ENCODE assay signal across 15 mouse cellular contexts in the genomic region with DNA sequence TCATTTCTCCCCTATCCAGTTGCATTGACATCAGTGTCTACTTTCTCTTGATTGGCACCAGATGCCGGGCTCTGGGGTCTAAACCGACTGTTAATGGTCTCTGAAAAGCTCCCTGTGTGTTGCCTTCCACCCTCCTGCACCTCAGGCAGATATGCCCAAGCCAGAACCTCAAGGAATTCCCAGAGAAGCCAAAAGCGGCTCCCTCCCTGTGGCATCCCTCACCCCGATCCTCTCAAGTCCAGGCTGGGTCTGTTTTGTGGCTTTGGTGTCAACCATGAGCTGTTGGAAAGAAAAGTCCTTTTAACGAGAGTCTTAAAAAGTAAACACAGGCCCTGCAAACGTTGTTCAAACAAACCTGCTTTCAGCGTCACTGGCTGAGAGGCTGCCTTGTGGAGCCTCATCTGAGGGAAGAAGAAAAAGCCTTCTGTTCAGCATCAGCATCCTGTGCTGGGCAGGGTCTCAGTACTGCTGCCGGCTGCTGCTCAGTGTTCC. TPM values are rescaled to one million over a fixed set of nuclear protein-coding genes. Genes with fewer than 3 reads are reported as not detected.
DNase-seq lines count a peak whose midpoint lies in the region; ATAC-seq lines count a peak whose summit lies in the region.
"Had no signal": no experiment of that assay in that cellular context is flagged by ENCODE, and none has a peak within 500 bp of the region (broad histone marks: within the 10 kb centered on the region; RNA-seq: fewer than 3 reads in every experiment).

No protein-coding gene starts in this region.

- H3K4me2 ChIP-seq in heart, embryonic 11.5 days, result no peak overlapping the region
- H3K4me2 ChIP-seq in neural tube, embryonic 13.5 days, result no peak overlapping the region
- peak overlapping the region; percentile 13; the same call in 1 of the 2 replicates for H3K4me2 ChIP-seq in limb, embryonic 12.5 days
- H3K4me2 ChIP-seq in forebrain, embryonic 11.5 days (ENCODE audit: low read depth, low read length, severe bottlenecking), result no peak overlapping the region
- H3K4me2 ChIP-seq: hindbrain, embryonic 15.5 days had no signal

- 0 out of 2 replicates have a peak, but pooled peaks cover 6% of the 10 kb centered on the region for H3K4me1 ChIP-seq in heart, embryonic 11.5 days (ENCODE audit: control insufficient read depth, insufficient read depth, low read length)
- H3K4me1 ChIP-seq in neural tube, embryonic 13.5 days (replicated peaks), result peaks cover 23% of the 10 kb centered on the region
- H3K4me1 ChIP-seq in limb, embryonic 12.5 days (replicated peaks), result peaks cover 67% of the 10 kb centered on the region
- H3K4me1 ChIP-seq in forebrain, embryonic 11.5 days (replicated peaks; ENCODE audit: control insufficient read depth, insufficient read depth, low read length), result no peaks in the 10 kb centered on the region
- H3K4me1 ChIP-seq: hindbrain, embryonic 15.5 days had no signal

- ATAC-seq in heart, embryonic 11.5 days (replicated peaks; ENCODE audit: insufficient number of reproducible peaks, low FRiP score, low TSS enrichment), result no peak
- no peak for ATAC-seq in neural tube, embryonic 13.5 days (ENCODE audit: low read depth)
- ATAC-seq in limb, embryonic 12.5 days (ENCODE audit: insufficient number of reproducible peaks, insufficient read depth, low FRiP score, low TSS enrichment, low read depth), result peak; percentile 65
- no peak for ATAC-seq in forebrain, embryonic 11.5 days (replicated peaks; ENCODE audit: low FRiP score)

- H3K4me3 ChIP-seq in heart, embryonic 11.5 days (ENCODE audit: low read depth, low read length), result no peak overlapping the region
- H3K4me3 ChIP-seq in neural tube, embryonic 13.5 days, result no peak overlapping the region
- no peak overlapping the region for H3K4me3 ChIP-seq in limb, embryonic 12.5 days (replicated peaks)
- H3K4me3 ChIP-seq in forebrain, embryonic 11.5 days (ENCODE audit: low read depth, low read length), result no peak overlapping the region
- H3K4me3 ChIP-seq: hindbrain, embryonic 15.5 days had no signal

- no peak for DNase-seq in heart, adult 8-10 months (ENCODE audit: low spot score)
- no peak for DNase-seq in neural tube, embryonic 10.5 days (ENCODE audit: extremely low spot score, low spot score)
- no peak for DNase-seq in spleen, adult 12 weeks (ENCODE audit: low spot score)
- DNase-seq in forebrain, embryonic 11.5 days (ENCODE audit: low spot score), result no peak
- no peak for DNase-seq in retina, postnatal 1 day
- DNase-seq: cerebellum, adult 11 months; heart, adult 18-20 months; kidney, postnatal 14 days; layer of hippocampus, postnatal 36 days; right cerebral cortex, postnatal 14 days had no signal

- no peak overlapping the region for H3K9ac ChIP-seq in heart, embryonic 11.5 days (ENCODE audit: low read depth, low read length)
- H3K9ac ChIP-seq in neural tube, embryonic 13.5 days, result no peak overlapping the region
- H3K9ac ChIP-seq in limb, embryonic 12.5 days (replicated peaks), result 0 out of 2 replicates have a peak overlapping the region, but pooled peaks have one; percentile 18
- H3K9ac ChIP-seq in forebrain, embryonic 11.5 days (ENCODE audit: low read length), result no peak overlapping the region; the same call in 1 of the 2 replicates
- H3K9ac ChIP-seq: hindbrain, embryonic 15.5 days; liver, embryonic 14.5 days had no signal

- H3K27ac ChIP-seq in heart, embryonic 11.5 days (ENCODE audit: low read depth, low read length), result peak overlapping the region; percentile 50; the same call in 1 of the 2 replicates
- H3K27ac ChIP-seq in neural tube, embryonic 13.5 days (replicated peaks), result peak overlapping the region; percentile 35; the same call in 1 of the 2 replicates
- peak overlapping the region; percentile 95 for H3K27ac ChIP-seq in limb, embryonic 12.5 days
- H3K27ac ChIP-seq in forebrain, embryonic 11.5 days (ENCODE audit: low read depth, low read length), result no peak overlapping the region; the same call in 1 of the 2 replicates
- H3K27ac ChIP-seq: hindbrain, embryonic 15.5 days; liver, embryonic 14.5 days had no signal

- no peaks in the 10 kb centered on the region for H3K9me3 ChIP-seq in heart, embryonic 11.5 days (replicated peaks; ENCODE audit: control insufficient read depth, low read length)
- H3K9me3 ChIP-seq in neural tube, embryonic 13.5 days, result no peaks in the 10 kb centered on the region
- no peaks in the 10 kb centered on the region for H3K9me3 ChIP-seq in limb, embryonic 12.5 days
- H3K9me3 ChIP-seq in forebrain, embryonic 11.5 days (ENCODE audit: control insufficient read depth, low read length), result no peaks in the 10 kb centered on the region
- H3K9me3 ChIP-seq: hindbrain, embryonic 15.5 days had no signal

- no peaks in the 10 kb centered on the region for H3K27me3 ChIP-seq in heart, embryonic 11.5 days (ENCODE audit: control insufficient read depth, insufficient read depth, low read length)
- no peaks in the 10 kb centered on the region for H3K27me3 ChIP-seq in neural tube, embryonic 13.5 days
- no peaks in the 10 kb centered on the region for H3K27me3 ChIP-seq in limb, embryonic 12.5 days
- H3K27me3 ChIP-seq in forebrain, embryonic 11.5 days (ENCODE audit: control insufficient read depth, insufficient read depth, low read length), result no peaks in the 10 kb centered on the region
- H3K27me3 ChIP-seq: hindbrain, embryonic 15.5 days had no signal

- WGBS in heart, embryonic 11.5 days (ENCODE audit: insufficient replicate concordance), result 43% methylated on average over 8 of the region's 8 CpGs
- 69% methylated on average over 8 of the region's 8 CpGs for WGBS in neural tube, embryonic 13.5 days
- 21% methylated on average over 8 of the region's 8 CpGs for WGBS in limb, embryonic 12.5 days
- 63% methylated on average over 8 of the region's 8 CpGs for WGBS in forebrain, embryonic 11.5 days

- peaks cover 2% of the 10 kb centered on the region; the same call in 1 of the 2 replicates for H3K36me3 ChIP-seq in heart, embryonic 11.5 days (ENCODE audit: control insufficient read depth, insufficient read depth, low read length)
- peaks cover 37% of the 10 kb centered on the region for H3K36me3 ChIP-seq in neural tube, embryonic 13.5 days
- H3K36me3 ChIP-seq in limb, embryonic 12.5 days, result peaks cover 18% of the 10 kb centered on the region; the same call in 1 of the 2 replicates
- H3K36me3 ChIP-seq in forebrain, embryonic 11.5 days (ENCODE audit: control insufficient read depth, insufficient read depth, low read length), result no peaks in the 10 kb centered on the region; the same call in 1 of the 2 replicates

RNA-seq across cellular contexts. Expression of a gene that starts 32.7 kb away (rescaled TPM):
- 34.6 and 35.2 TPM in 2 replicates for polyA plus RNA-seq in heart, embryonic 11.5 days (2014; fragmentation: Nextera tagmentation; extraction: Ambion mirVana)
- 10 to 100 TPM; 22.2 to 25.0 (median 24.2) TPM for total RNA-seq in heart, adult 8-10 months (2022)
- 41.2 and 60.3 TPM in 2 replicates for polyA plus RNA-seq in neural tube, embryonic 13.5 days (2015; fragmentation: Nextera tagmentation; extraction: Ambion mirVana)
- 277 and 286 TPM in 2 replicates for polyA plus RNA-seq in limb, embryonic 12.5 days (2016; fragmentation: Nextera tagmentation; extraction: Ambion mirVana)
- polyA plus RNA-seq in forebrain, embryonic 11.5 days (2014; fragmentation: Nextera tagmentation; extraction: Ambion mirVana), result 51.1 and 59.3 TPM in 2 replicates

RNA-seq across cellular contexts. Expression of a gene that starts 44.0 kb away (rescaled TPM):
- 48.4 and 48.8 TPM in 2 replicates for polyA plus RNA-seq in heart, embryonic 11.5 days (2014; fragmentation: Nextera tagmentation; extraction: Ambion mirVana)
- 10 to 100 TPM; 18.5 to 27.0 (median 24.6) TPM for total RNA-seq in heart, adult 8-10 months (2022)
- 68.5 and 71.5 TPM in 2 replicates for polyA plus RNA-seq in neural tube, embryonic 13.5 days (2015; fragmentation: Nextera tagmentation; extraction: Ambion mirVana)
- 102 and 103 TPM in 2 replicates for polyA plus RNA-seq in limb, embryonic 12.5 days (2016; fragmentation: Nextera tagmentation; extraction: Ambion mirVana)
- 81.5 and 88.7 TPM in 2 replicates for polyA plus RNA-seq in forebrain, embryonic 11.5 days (2014; fragmentation: Nextera tagmentation; extraction: Ambion mirVana)
